8 mouse cellular contexts compared by ENCODE assay signal in genomic region chr8:79028541-79029395, GRCm38 (mm10). TPM values are rescaled to one million over a fixed set of nuclear protein-coding genes. Genes with fewer than 3 reads are reported as not detected.
DNase-seq lines count a peak whose midpoint lies in the region; ATAC-seq and TF ChIP-seq lines count a peak whose summit lies in the region.

No protein-coding gene starts in this region.

- H3K27ac ChIP-seq in hindbrain, postnatal 0 days: peak overlapping the region; percentile 95
- H3K27ac ChIP-seq in midbrain, embryonic 11.5 days (ENCODE audit: low read depth, low read length): peak overlapping the region; percentile 100
- peak overlapping the region; percentile 81 for H3K27ac ChIP-seq in small intestine, adult 2 months (ENCODE audit: insufficient read depth, low read depth, low read length)

- ATAC-seq in hindbrain, postnatal 0 days: peak; percentile 8; the same call in 1 of the 2 replicates
- no peak for ATAC-seq in midbrain, embryonic 11.5 days (ENCODE audit: low FRiP score)
- ATAC-seq in megakaryocyte-erythroid progenitor cell, adult 5-6 weeks (replicated peaks; ENCODE audit: low FRiP score, low TSS enrichment, poor library complexity, severe bottlenecking): no peak

- no peaks in the 10 kb centered on the region for H3K4me1 ChIP-seq in hindbrain, postnatal 0 days (ENCODE audit: insufficient read depth, low read length)
- H3K4me1 ChIP-seq in midbrain, embryonic 11.5 days (ENCODE audit: control insufficient read depth, insufficient read depth, low read length): peaks cover 29% of the 10 kb centered on the region
- no peaks in the 10 kb centered on the region for H3K4me1 ChIP-seq in small intestine, adult 2 months (ENCODE audit: control insufficient read depth, insufficient read depth, insufficient read length, low read length)

- WGBS in hindbrain, postnatal 0 days: under 1% methylated on average over 49 of the region's 56 CpGs
- WGBS in midbrain, embryonic 11.5 days: under 1% methylated on average over 47 of the region's 56 CpGs
- WGBS in small intestine, adult 2 months: under 1% methylated on average over 56 of the region's 56 CpGs

- H3K9me3 ChIP-seq in hindbrain, postnatal 0 days (ENCODE audit: low read length): no peaks in the 10 kb centered on the region
- no peaks in the 10 kb centered on the region for H3K9me3 ChIP-seq in midbrain, embryonic 11.5 days (ENCODE audit: control insufficient read depth, low read length)

- TF ChIP-seq POLR2A in small intestine, adult 2 months (IDR thresholded peaks at IDR 0.05; ENCODE audit: low read depth, low read length): no peak

- no peaks in the 10 kb centered on the region for H3K36me3 ChIP-seq in hindbrain, postnatal 0 days (ENCODE audit: insufficient read depth, low read length)
- H3K36me3 ChIP-seq in midbrain, embryonic 11.5 days (ENCODE audit: control insufficient read depth, insufficient read depth, low read length): no peaks in the 10 kb centered on the region
- H3K36me3 ChIP-seq in small intestine, adult 2 months (ENCODE audit: control insufficient read depth, insufficient read depth, low read length): no peaks in the 10 kb centered on the region

- DNase-seq in T-cell, adult 2 months (ENCODE audit: low spot score): peak; percentile 60
- peak; percentile 63 for DNase-seq in cerebellum, adult 9-10 months
- peak; percentile 37 to 54 for DNase-seq in frontal cortex, postnatal 36 days (ENCODE audit: low spot score in 2 of 2)
- peak; percentile 63 for DNase-seq in hindbrain, postnatal 0 days (ENCODE audit: low spot score)
- peak; percentile 27 to 41 for DNase-seq in left cerebral cortex, adult 8-10 months (ENCODE audit: low spot score in 2 of 2)
- DNase-seq in midbrain, embryonic 11.5 days (ENCODE audit: low spot score, missing footprints): peak; percentile 98

- no peaks in the 10 kb centered on the region for H3K27me3 ChIP-seq in hindbrain, postnatal 0 days (ENCODE audit: insufficient read depth, low read length)
- no peaks in the 10 kb centered on the region for H3K27me3 ChIP-seq in midbrain, embryonic 11.5 days (ENCODE audit: control insufficient read depth, insufficient read depth, low read length)
- H3K27me3 ChIP-seq in small intestine, adult 2 months (ENCODE audit: control insufficient read depth, insufficient read depth, low read length): no peaks in the 10 kb centered on the region

- no peak for TF ChIP-seq CTCF in hindbrain, postnatal 0 days (IDR thresholded peaks at IDR 0.05; ENCODE audit: low read depth)
- TF ChIP-seq CTCF in small intestine, adult 2 months (IDR thresholded peaks at IDR 0.05; ENCODE audit: extremely low read depth, insufficient read length, insufficient replicate concordance, low read depth, low read length): no peak

- H3K4me3 ChIP-seq in hindbrain, postnatal 0 days (ENCODE audit: low read length): peak overlapping the region; percentile 79
- H3K4me3 ChIP-seq in midbrain, embryonic 11.5 days (ENCODE audit: low read depth, low read length): peak overlapping the region; percentile 96
- H3K4me3 ChIP-seq in small intestine, adult 2 months (ENCODE audit: low read depth, low read length): peak overlapping the region; percentile 75

- H3K9ac ChIP-seq in hindbrain, postnatal 0 days (replicated peaks; ENCODE audit: low read length): peak overlapping the region; percentile 79
- peak overlapping the region; percentile 99 for H3K9ac ChIP-seq in midbrain, embryonic 11.5 days (ENCODE audit: low read length)

- peak overlapping the region; percentile 86 for H3K4me2 ChIP-seq in hindbrain, postnatal 0 days (ENCODE audit: low read depth, low read length)
- peak overlapping the region; percentile 64 for H3K4me2 ChIP-seq in midbrain, embryonic 11.5 days

RNA-seq across cellular contexts. Expression of gene Zfp827, which starts 0.5 kb away (rescaled TPM):
- total RNA-seq in hindbrain, postnatal 0 days (2014; rRNA removed): 33.0 and 39.6 TPM in 2 replicates
- 6.2 and 6.8 TPM in 2 replicates for polyA plus RNA-seq in hindbrain, postnatal 0 days (2015; fragmentation: Nextera tagmentation; extraction: Ambion mirVana)
- total RNA-seq in left cerebral cortex, adult 8-10 months (2022): 10 to 100 TPM; 39.1 to 45.0 (median 44.3) TPM
- polyA plus RNA-seq in midbrain, embryonic 11.5 days (2014; fragmentation: Nextera tagmentation; extraction: Ambion mirVana): 9.5 TPM in 2 replicates
- polyA plus RNA-seq in small intestine, adult 2 months (2012; rRNA removed): 9.8 and 16.9 TPM in 2 replicates
- total RNA-seq in megakaryocyte-erythroid progenitor cell, adult 5-6 weeks (2014; fragmentation: Nextera tagmentation): 0.46 and 2.3 TPM in 2 replicates
- 0.47 and 0.72 TPM in 2 replicates for total RNA-seq in megakaryocyte-erythroid progenitor cell, adult 5-6 weeks (2017)

Comparison
In these comparisons a context has a peak if more than half of its experiments do, and no peak if none do; other contexts are left out.
1. DNase-seq: peak in every context shown above with its lines; median percentile 98 in midbrain, embryonic 11.5 days; 63 in cerebellum, adult 9-10 months; 63 in hindbrain, postnatal 0 days; 60 in T-cell, adult 2 months; 46 in frontal cortex, postnatal 36 days; 34 in left cerebral cortex, adult 8-10 months.
2. RNA of gene Zfp827, which starts 0.5 kb away (total RNA-seq): 39.1 to 45.0 TPM in left cerebral cortex, adult 8-10 months and 33.0 to 39.6 TPM in hindbrain, postnatal 0 days; 0.46 to 2.3 TPM in megakaryocyte-erythroid progenitor cell, adult 5-6 weeks; every median in the first group is over 10 times any median in the second.
3. Peak in every context shown above with its lines, with median percentiles within 50 percentile points of each other: H3K27ac ChIP-seq and H3K4me3 ChIP-seq.